Mouse (Mus musculus) urinary bladder, adult 18-20 months (tissue): ENCODE results near the gene Armh3.

Experiments used
- DNase-seq, 2 experiments: peaks; one replicate each; pipeline ENCODE4 v3.0.0; 2022; ENCODE audit warnings: low spot score in 2 of 2, mixed read lengths in 2 of 2

The Armh3 gene

GRCm38 (mm10) chr19:45789888-45790874, 208.1 kb downstream of the Armh3 start:
- peak in 1 of 2 experiments; percentile 34 for DNase-seq

GRCm38 (mm10) chr19:45789365-45789764, 208.9 kb downstream of the Armh3 start:
- no peak for DNase-seq

- DNase-seq, result no peak
These were observed 210.0 kb downstream of the Armh3 start for GRCm38 (mm10) chr19:45788337-45788736.

GRCm38 (mm10) chr19:45787450-45787849, 210.8 kb downstream of the Armh3 start:
- DNase-seq, result no peak

- no peak for DNase-seq
These were observed 212.8 kb downstream of the Armh3 start for GRCm38 (mm10) chr19:45785470-45785869.

- DNase-seq, result no peak
These were observed 214.2 kb downstream of the Armh3 start for GRCm38 (mm10) chr19:45783933-45784576.

- peak; percentile 95 to 98 for DNase-seq
These were observed 214.9 kb downstream of the Armh3 start, which contains the start of gene Mgea5 for GRCm38 (mm10) chr19:45783181-45783932. Gene Mgea5, minus strand, starts transcription at chr19:45783837.

- peak; percentile 49 to 70 for DNase-seq
These were observed 215.8 kb downstream of the Armh3 start for GRCm38 (mm10) chr19:45782315-45783001.

- no peak for DNase-seq
These were observed 216.6 kb downstream of the Armh3 start for GRCm38 (mm10) chr19:45781676-45782075.

GRCm38 (mm10) chr19:45780350-45780915, 217.9 kb downstream of the Armh3 start:
- DNase-seq, result no peak

- no peak for DNase-seq
These were observed 222.8 kb downstream of the Armh3 start for GRCm38 (mm10) chr19:45775486-45775885.

GRCm38 (mm10) chr19:45771501-45771900, 226.8 kb downstream of the Armh3 start:
- no peak for DNase-seq
